Mouse (Mus musculus) embryo, embryonic 9.5 days (tissue): Measurements from ENCODE around the gene Gm10974.

Experiments
- DNase-seq: peaks from one replicate; pipeline ENCODE4 v3.0.0-alpha.2; 2017; ENCODE audit errors: extremely low spot score

Gene Gm10974

GRCm38 (mm10) chr7:66405951-66406721 is 40.4 kb downstream of the Gm10974 start:
- no peak for DNase-seq

DNA sequence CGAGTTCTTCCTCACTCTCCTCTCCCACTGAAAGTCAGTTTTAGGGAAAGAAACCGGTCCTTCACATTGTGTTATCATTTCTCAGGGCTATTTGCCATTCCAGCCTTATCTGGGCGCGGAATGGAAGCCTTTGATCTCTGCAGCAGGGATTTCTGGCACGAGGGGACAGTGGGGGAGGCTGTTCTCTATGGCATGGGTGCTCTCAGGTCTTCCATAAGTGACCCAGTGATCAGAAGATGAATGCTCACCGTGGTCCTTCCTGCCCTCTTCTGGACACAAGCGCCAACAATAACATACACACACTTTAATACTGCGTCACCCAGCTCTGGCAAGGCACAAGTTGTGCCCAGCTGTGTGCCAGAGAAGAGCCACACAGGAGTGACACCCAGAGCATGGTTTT is 41.3 kb downstream of the Gm10974 start:
- no peak for DNase-seq

GRCm38 (mm10) chr7:66409433-66409832 is 43.7 kb downstream of the Gm10974 start:
- DNase-seq, result peak; percentile 57

- no peak for DNase-seq
Observed at GRCm38 (mm10) chr7:66413093-66413492, 47.4 kb downstream of the Gm10974 start.

- no peak for DNase-seq
Observed at GRCm38 (mm10) chr7:66416829-66417228, 51.1 kb downstream of the Gm10974 start.

DNA sequence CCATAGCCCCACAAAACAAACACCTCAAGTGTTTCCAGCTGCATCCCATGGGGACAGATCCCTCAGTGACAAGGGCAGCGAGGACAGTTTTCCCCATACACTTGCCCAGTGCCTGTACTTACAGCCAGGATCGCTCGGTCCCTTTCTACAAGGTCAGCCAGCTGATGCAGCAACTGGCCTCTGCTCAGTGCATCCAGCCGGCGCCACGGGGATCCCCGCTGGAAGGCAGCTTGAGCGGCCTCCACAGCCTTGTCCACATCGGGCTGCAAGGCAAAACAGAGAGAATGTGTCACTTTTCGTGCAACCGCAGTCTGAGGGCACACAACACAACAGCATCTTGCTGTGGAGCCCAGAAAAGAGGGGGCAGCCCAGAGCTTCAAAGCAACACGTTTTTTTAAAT is 53.3 kb downstream of the Gm10974 start:
- DNase-seq, result no peak

DNA sequence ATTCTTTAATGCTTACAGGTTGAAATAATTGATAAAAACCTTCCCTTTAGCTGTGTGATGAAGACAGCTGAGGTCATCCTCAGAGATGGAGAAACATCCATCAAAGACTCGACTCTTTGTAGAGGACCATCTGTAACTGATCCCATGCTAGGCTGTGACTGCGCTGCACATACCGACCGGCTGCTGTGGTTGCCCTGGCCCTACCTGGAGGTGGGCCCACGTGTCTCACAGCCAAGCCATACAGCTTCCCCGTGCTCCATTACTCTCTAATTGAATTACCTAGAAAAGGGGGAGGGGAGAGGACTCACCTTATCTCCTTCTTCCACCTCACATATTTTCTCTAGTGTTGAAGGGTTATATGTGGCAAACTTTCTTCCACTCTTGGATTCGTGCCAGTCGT is 56.2 kb downstream of the Gm10974 start:
- no peak for DNase-seq

DNA sequence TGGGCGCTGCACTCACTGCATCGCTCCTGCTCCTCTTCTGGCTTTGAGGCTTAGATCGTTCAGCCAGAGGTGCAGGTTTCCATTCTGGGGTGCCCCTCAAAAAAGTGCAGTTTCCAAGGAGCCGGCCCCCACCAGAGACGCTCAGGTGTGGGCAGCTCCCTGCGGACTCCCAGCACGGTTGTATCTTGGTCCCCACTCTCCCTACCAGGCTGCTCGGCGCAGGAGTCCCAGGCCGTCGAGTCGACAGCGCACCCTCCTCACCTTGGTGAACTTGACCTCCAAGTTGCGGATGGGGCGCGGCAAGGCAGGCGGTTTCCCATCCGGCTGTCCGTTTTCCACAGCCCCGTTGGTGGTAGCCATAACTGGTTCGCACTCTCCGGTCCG is 61.3 kb downstream of the Gm10974 start:
- DNase-seq, result no peak

DNA sequence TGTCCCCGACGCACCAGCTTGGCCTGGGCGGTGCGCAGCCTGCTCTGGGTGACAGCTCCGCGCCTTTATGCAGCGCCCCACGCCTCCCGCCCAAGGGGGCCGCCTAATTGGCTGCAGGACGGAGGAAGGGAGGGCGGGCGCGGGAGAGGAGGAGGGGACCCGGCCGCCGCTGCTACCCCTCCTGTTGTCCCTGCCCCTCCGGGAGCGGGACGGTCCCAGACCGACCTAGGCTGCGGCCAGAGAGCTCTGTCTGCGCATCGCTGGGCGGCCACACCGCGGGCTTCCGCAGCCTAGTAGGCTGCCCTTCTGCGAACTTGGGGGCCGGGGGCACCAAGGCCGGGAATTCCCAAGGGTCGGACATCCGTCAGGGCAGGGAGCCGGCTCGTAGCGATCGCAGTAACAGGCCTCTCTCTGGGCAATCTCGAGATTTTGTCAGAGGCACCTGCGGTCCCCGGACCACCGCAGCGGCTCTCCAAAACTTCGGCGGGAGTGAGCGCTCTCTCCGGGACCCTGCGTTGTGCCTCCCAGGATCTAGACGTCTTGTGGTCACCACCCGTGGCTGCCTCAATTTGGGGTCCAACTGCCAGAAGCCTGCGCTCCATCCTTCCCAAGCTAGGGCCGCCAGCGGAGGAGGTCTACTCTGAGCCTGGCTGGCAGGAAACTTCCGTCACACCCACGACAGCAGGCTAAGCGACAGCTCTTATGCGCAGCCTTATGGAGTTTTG is 61.9 kb downstream of the Gm10974 start, which contains the start of gene Aldh1a3:
Gene Aldh1a3 (minus strand): TSS at position 81 of the 725 bp plus-strand sequence.
- peak; percentile 64 for DNase-seq

DNA sequence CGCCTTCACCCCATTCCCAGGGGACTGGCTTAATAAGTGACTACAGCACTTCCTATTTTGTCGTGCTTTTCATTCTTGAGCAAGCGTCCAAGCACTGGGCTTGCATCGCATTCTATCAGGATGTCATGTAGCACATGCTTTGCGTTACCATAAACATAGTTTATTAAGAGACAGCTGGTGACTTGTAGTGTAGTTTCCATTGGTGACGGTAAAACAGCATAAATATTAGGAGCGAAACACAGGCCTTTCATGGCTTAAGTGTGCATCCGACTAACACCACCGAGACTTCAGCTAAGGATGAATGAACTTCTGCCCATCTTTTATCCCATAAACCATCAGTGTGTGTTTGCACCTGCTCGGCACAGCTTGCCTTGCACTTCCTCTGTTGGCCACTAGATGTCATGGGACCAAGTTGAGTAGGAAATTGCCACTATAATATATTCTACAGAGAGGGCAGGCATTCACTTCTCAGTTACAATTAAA is 68.8 kb downstream of the Gm10974 start:
- DNase-seq, result peak; percentile 42
